Mouse (Mus musculus): ENCODE measurements at regions not wholly inside any gene's neighbourhood (a gene's known extent, or its start where the extent isn't known, plus 50 kb on each side); places are given as distances from the start of the nearest gene placed in this dataset.

DNA sequence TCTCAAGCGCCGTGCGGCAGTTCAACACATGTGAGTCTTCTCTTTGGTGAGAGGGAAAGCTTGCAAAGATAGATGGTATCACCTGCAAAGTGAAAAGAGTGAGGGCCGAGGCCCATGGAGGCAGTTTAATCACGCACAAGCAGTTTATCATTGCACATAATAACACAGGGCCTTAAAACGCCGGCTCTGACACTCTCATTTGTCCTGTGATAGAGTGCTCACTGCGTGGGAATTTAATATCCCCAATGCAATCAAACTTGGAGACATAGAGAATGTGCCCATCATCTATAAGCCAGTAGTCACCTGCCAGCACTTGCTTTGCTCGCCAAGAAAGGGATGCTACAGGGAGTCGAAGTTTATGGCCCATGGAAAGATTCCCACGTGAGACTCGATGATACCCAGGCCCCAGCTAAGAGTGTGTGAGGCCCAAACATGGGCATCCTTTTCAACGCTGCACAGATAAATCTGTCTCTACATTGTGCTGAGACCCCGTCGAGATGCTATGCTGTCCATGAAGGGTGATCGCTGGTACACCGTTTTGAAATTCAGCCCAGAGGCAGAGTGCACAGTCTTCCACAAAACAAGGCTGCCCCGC, 182.6 kb downstream of the S1pr1 start:
- TF ChIP-seq POLR2A (IDR thresholded peaks at IDR 0.05; ENCODE audit: borderline replicate concordance, insufficient read depth, low read length) (no peak), CTCF (IDR thresholded peaks at IDR 0.05; ENCODE audit: borderline replicate concordance, insufficient read depth, low read depth, low read length) (no peak)

Measured in cerebellum, adult 2 months (tissue).